Mouse (Mus musculus) thymus, adult 2 months (tissue): ENCODE measurements around the gene Foxo1. TPM values are rescaled to one million over a fixed set of nuclear protein-coding genes. Genes with fewer than 3 reads are reported as not detected.

ENCODE experiments used
- DNase-seq: peaks from one replicate; pipeline ENCODE4 v3.0.0; 2021
- H3K27ac ChIP-seq: fragments of 200-500 bp; 2 replicates; pipeline ENCODE4 v1.5.1; 2012; ENCODE audit warnings: low read length, control low read depth; ENCODE audit not compliant: control insufficient read depth, insufficient read depth
- H3K27me3 ChIP-seq: fragments of 200-500 bp; 2 replicates; pipeline ENCODE4 v1.6.1; 2012; ENCODE audit warnings: mild to moderate bottlenecking, low read length, moderate library complexity, mixed read lengths; ENCODE audit not compliant: control insufficient read depth, insufficient read depth
- H3K36me3 ChIP-seq: fragments of 200-500 bp; 2 replicates; pipeline ENCODE4 v1.6.1; 2012; ENCODE audit warnings: mild to moderate bottlenecking, low read length, moderate library complexity; ENCODE audit not compliant: control insufficient read depth, insufficient read depth
- H3K4me1 ChIP-seq: fragments of 200-500 bp; replicated peaks from 2 replicates; pipeline ENCODE4 v1.6.1; 2012; ENCODE audit warnings: low read length; ENCODE audit not compliant: control insufficient read depth, insufficient read depth
- H3K4me3 ChIP-seq: fragments of 200-500 bp; 2 replicates; pipeline ENCODE4 v1.5.1; 2012; ENCODE audit warnings: mild to moderate bottlenecking, low read length, control low read depth, moderate library complexity; ENCODE audit not compliant: control insufficient read depth, insufficient read depth
- CTCF ChIP-seq: fragments of 200-500 bp; IDR thresholded peaks from 2 replicates; pipeline ENCODE4 v1.5.1; 2012; ENCODE audit warnings: mild to moderate bottlenecking, control low read depth, low read length, moderate library complexity, borderline replicate concordance; ENCODE audit not compliant: control insufficient read depth, poor library complexity, insufficient read depth; ENCODE audit errors: extremely low read depth
- POLR2A ChIP-seq: fragments of 200-500 bp; IDR thresholded peaks from 2 replicates; pipeline ENCODE4 v1.6.1; 2012; ENCODE audit warnings: mild to moderate bottlenecking, low read length, control low read depth, moderate library complexity; ENCODE audit not compliant: control insufficient read depth, poor library complexity, insufficient read depth; ENCODE audit errors: extremely low read depth
- WGBS: fragments of 180-500 bp; shearing (Covaris S2); methylation state at CpG from one replicate; pipeline ENCODE4 v1.1.7; 2018; 5-methylcytosine and 5-hydroxymethylcytosine counted together
- polyA plus RNA-seq: library from polyadenylated mRNA; depleted of rRNA; stranded (reverse); fragments of >200 nt; gene quantifications from 2 replicates; pipeline ENCODE4 v1.2.3, GENCODE M21; 2012

Foxo1 gene
- polyA plus RNA-seq, 1 experiment, result 20.9 TPM

DNA sequence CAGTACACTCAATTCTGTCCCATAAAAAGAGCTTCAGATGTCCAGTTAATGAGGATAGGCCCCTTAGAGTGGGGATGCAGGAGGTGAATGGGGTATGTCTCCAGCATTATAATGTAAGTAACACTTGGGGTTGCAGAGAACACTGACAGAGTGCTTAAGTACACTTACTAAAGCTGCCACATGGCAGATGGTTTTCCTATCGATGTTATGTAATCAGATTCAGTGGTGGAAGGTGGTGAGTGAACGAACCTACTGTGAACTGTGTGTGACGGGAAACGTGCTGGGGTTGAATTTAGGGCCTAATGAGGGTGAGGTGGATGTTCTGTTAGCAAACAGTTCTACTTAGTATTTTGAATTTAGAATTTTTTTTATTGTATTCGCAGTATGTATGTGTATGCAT, 35.2 kb downstream of the Foxo1 start:
- Histone ChIP-seq H3K4me1 (peaks cover 16% of the 10 kb centered on the region), H3K27me3 (no peaks in the 10 kb centered on the region), H3K4me3 (no peak overlapping the region), H3K36me3 (no peaks in the 10 kb centered on the region), H3K27ac (no peak overlapping the region)
- WGBS, result 91% methylated on average over 5 of the region's 5 CpGs
- TF ChIP-seq POLR2A, result no peak
- no peak for TF ChIP-seq CTCF
- no peak for DNase-seq

- no peak for DNase-seq
- Histone ChIP-seq H3K36me3 (no peaks in the 10 kb centered on the region), H3K4me1 (no peaks in the 10 kb centered on the region), H3K27ac (no peak overlapping the region), H3K27me3 (no peaks in the 10 kb centered on the region), H3K4me3 (no peak overlapping the region)
- TF ChIP-seq CTCF, result no peak
- no peak for TF ChIP-seq POLR2A
- WGBS, result 61% methylated on average over 5 of the region's 5 CpGs
These were observed 40.6 kb downstream of the Foxo1 start for GRCm38 (mm10) chr3:52308586-52309321.

GRCm38 (mm10) chr3:52320516-52321270, 52.6 kb downstream of the Foxo1 start:
- H3K4me1 ChIP-seq, result peaks cover 13% of the 10 kb centered on the region
- no peaks in the 10 kb centered on the region for H3K27me3 ChIP-seq
- no peak for DNase-seq
- WGBS, result 97% methylated on average over 12 of the region's 12 CpGs
- H3K27ac ChIP-seq, result no peak overlapping the region
- TF ChIP-seq CTCF (no peak), POLR2A (no peak)
- H3K4me3 ChIP-seq, result no peak overlapping the region
- no peaks in the 10 kb centered on the region for H3K36me3 ChIP-seq

DNA sequence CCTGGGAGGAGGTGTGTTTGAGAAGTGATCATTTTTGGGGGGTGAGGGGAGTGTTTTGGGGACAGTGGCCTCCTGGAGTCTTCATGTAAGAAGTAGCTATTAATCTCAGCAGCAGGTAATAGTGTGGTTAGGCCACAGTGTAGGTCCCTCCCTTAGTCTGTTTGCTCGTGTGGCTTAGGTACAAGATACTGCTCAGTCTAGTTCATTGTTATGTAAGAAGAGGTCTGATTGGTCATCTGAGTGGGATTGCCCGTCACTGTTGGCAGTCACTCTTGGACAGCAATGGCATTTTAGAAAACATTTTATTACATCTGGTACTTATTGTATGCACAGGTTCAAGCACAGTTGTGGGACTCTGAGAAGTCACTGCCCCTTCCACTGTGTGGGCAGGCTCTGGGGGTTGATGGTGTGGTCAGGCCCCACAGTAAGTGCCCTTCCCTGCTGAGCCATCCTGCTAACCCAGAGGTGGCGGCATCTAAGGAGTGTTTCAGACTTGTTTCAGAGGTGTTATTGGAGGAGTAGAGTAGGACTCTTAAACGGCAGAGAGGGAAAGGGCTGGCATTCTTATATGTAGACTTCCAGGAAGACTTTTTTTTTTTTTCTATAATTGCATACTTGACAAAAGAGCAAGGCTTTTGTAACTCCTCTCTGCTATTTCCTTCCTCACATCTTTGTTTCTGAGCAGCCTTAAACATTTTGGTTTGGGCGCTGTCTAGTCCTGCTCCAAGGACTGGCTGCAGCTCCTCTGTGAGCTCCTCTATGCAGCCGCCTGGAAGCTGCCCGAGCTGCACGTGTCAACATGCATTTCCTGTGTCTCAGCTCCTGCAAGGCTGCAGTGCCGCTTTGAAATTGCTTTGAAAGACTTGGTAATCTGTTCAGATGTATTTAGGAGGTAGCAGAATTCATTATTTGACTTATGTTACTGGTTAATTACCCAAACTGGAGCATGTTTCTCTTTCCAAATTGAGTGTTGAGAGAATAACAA, 54.6 kb downstream of the Foxo1 start:
- WGBS, result 29% methylated on average over 9 of the region's 9 CpGs
- DNase-seq, result peak; percentile 49

GRCm38 (mm10) chr3:52325006-52325405, 56.9 kb downstream of the Foxo1 start:
- Histone ChIP-seq H3K27me3 (no peaks in the 10 kb centered on the region), H3K36me3 (no peaks in the 10 kb centered on the region), H3K27ac (no peak overlapping the region), H3K4me3 (no peak overlapping the region), H3K4me1 (peaks cover 16% of the 10 kb centered on the region)
- no peak for DNase-seq
- TF ChIP-seq CTCF, result no peak
- TF ChIP-seq POLR2A, result no peak
- WGBS, result 96% methylated on average over 5 of the region's 5 CpGs

More for the DNA sequence above, 54.6 kb downstream of the Foxo1 start:
- no peaks in the 10 kb centered on the region for H3K36me3 ChIP-seq
- H3K4me1 ChIP-seq, result peaks cover 20% of the 10 kb centered on the region
- no peak overlapping the region for H3K4me3 ChIP-seq
- TF ChIP-seq POLR2A (no peak), CTCF (no peak)
- no peak overlapping the region for H3K27ac ChIP-seq
- H3K27me3 ChIP-seq, result no peaks in the 10 kb centered on the region

DNA sequence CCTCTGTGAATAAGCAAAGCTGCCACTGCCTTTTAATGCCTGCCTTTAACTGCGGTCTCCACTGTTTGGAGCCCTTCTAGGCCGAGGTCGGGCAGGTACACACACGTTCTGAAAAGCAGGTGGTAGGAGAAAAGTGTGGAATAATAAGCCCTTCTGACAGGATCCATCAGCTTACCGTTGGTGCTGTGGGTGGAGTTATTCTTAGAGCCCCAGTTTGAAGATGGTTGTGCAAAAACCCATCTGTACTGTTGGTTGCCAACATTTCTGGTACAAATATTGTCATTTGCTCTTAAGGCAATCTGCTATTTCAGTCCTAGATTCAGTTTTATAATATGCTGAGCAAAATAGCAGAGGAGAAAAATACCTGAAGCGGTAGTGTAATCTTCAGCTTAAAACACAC, 58.6 kb downstream of the Foxo1 start:
- DNase-seq, result no peak

More for the DNA sequence above, 58.6 kb downstream of the Foxo1 start:
- H3K4me3 ChIP-seq, result no peak overlapping the region
- no peak overlapping the region for H3K27ac ChIP-seq
- H3K27me3 ChIP-seq, result no peaks in the 10 kb centered on the region
- peaks cover 22% of the 10 kb centered on the region for H3K4me1 ChIP-seq
- no peaks in the 10 kb centered on the region for H3K36me3 ChIP-seq
- TF ChIP-seq CTCF, result no peak
- TF ChIP-seq POLR2A, result no peak
- WGBS, result 95% methylated on average over 6 of the region's 6 CpGs
